Mouse (Mus musculus): ENCODE data around the gene Bmx. TPM values are rescaled to one million over a fixed set of nuclear protein-coding genes. Genes with fewer than 3 reads are reported as not detected.

Gene Bmx
- total and polyA plus RNA-seq, 3 experiments: not detected

- no peaks in the 10 kb centered on the region for H3K36me3 ChIP-seq (ENCODE audit: control insufficient read depth in 1 of 2, insufficient read depth in 2 of 2, low read length in 2 of 2)
- peaks cover 5 to 12% of the 10 kb centered on the region in 2 experiments for H3K27me3 ChIP-seq (ENCODE audit: control insufficient read depth in 1 of 2, insufficient read depth in 2 of 2, low read length in 2 of 2)
- H3K4me1 ChIP-seq (ENCODE audit: control insufficient read depth in 1 of 2, insufficient read depth in 2 of 2, low read length in 2 of 2): no peaks in the 10 kb centered on the region
- H3K9me3 ChIP-seq (replicated peaks; ENCODE audit: insufficient read depth, low read length): no peaks in the 10 kb centered on the region
- no peak overlapping the region for H3K9ac ChIP-seq (ENCODE audit: control insufficient read depth, low read depth, low read length, poor library complexity, severe bottlenecking)
- no peak for DNase-seq (ENCODE audit: low read depth, low spot score)
- H3K79me2 ChIP-seq (ENCODE audit: control insufficient read depth, insufficient read depth, low read length, poor library complexity): no peaks in the 10 kb centered on the region
- H3K4me3 ChIP-seq (ENCODE audit: control insufficient read depth in 1 of 2, insufficient read depth in 1 of 2, low read depth in 2 of 2, low read length in 2 of 2): no peak overlapping the region
- H3K27ac ChIP-seq (ENCODE audit: control insufficient read depth, low read depth, low read length): no peak overlapping the region
- no peak for TF ChIP-seq CHD2 (IDR thresholded peaks at IDR 0.05; ENCODE audit: low read length)
- no peak for TF ChIP-seq RAD21 (IDR thresholded peaks at IDR 0.05; ENCODE audit: low read depth, low read length)
- no peak for TF ChIP-seq USF1 (IDR thresholded peaks at IDR 0.05; ENCODE audit: low read depth, low read length)
- no peak for TF ChIP-seq CHD1 (IDR thresholded peaks at IDR 0.05; ENCODE audit: low read depth, low read length)
- TF ChIP-seq MXI1 (IDR thresholded peaks at IDR 0.05; ENCODE audit: low read depth, low read length): no peak
- no peak for TF ChIP-seq E2F4 (IDR thresholded peaks at IDR 0.05; ENCODE audit: borderline replicate concordance, low read depth, low read length)
- TF ChIP-seq RCOR1 (IDR thresholded peaks at IDR 0.05; ENCODE audit: low read depth, low read length): no peak
- TF ChIP-seq CTCF (IDR thresholded peaks at IDR 0.05 in 2 of 3, conservative IDR thresholded peaks at IDR 0.05 in 1 of 3; ENCODE audit: control insufficient read depth in 1 of 3, insufficient read depth in 1 of 3, low read depth in 2 of 3, low read length in 3 of 3, poor library complexity in 1 of 3, severe bottlenecking in 1 of 3): no peak
- no peak for TF ChIP-seq MYC (IDR thresholded peaks at IDR 0.05; ENCODE audit: low read depth, low read length)
- TF ChIP-seq ZNF384 (IDR thresholded peaks at IDR 0.05; ENCODE audit: low read depth, low read length): no peak
- no peak for TF ChIP-seq NELFE (IDR thresholded peaks at IDR 0.05; ENCODE audit: low read depth, low read length)
- TF ChIP-seq NRF1 (IDR thresholded peaks at IDR 0.05; ENCODE audit: insufficient read depth, low read depth, low read length, poor library complexity, severe bottlenecking): no peak
- no peak for TF ChIP-seq ZC3H11A (IDR thresholded peaks at IDR 0.05; ENCODE audit: low read depth, low read length)
- TF ChIP-seq GABPA (IDR thresholded peaks at IDR 0.05; ENCODE audit: low read depth, low read length): no peak
- TF ChIP-seq POLR2AphosphoS5 (IDR thresholded peaks at IDR 0.05; ENCODE audit: borderline replicate concordance, low read depth, low read length): no peak
Measured at GRCm38 (mm10) chrX:164246722-164247121, 11.3 kb downstream of the Bmx start.

- Histone ChIP-seq H3K27ac (ENCODE audit: control insufficient read depth, low read depth, low read length) (no peak overlapping the region), H3K4me3 (ENCODE audit: control insufficient read depth in 1 of 2, insufficient read depth in 1 of 2, low read depth in 2 of 2, low read length in 2 of 2) (no peak overlapping the region), H3K36me3 (ENCODE audit: control insufficient read depth in 1 of 2, insufficient read depth in 2 of 2, low read length in 2 of 2) (no peaks in the 10 kb centered on the region), H3K79me2 (ENCODE audit: control insufficient read depth, insufficient read depth, low read length, poor library complexity) (no peaks in the 10 kb centered on the region), H3K4me1 (ENCODE audit: control insufficient read depth in 1 of 2, insufficient read depth in 2 of 2, low read length in 2 of 2) (no peaks in the 10 kb centered on the region), H3K27me3 (ENCODE audit: control insufficient read depth in 1 of 2, insufficient read depth in 2 of 2, low read length in 2 of 2) (peaks cover 4 to 12% of the 10 kb centered on the region in 2 experiments), H3K9me3 (replicated peaks; ENCODE audit: insufficient read depth, low read length) (no peaks in the 10 kb centered on the region), H3K9ac (ENCODE audit: control insufficient read depth, low read depth, low read length, poor library complexity, severe bottlenecking) (no peak overlapping the region)
- DNase-seq (ENCODE audit: low read depth, low spot score): no peak
- TF ChIP-seq CHD1 (IDR thresholded peaks at IDR 0.05; ENCODE audit: low read depth, low read length) (no peak), EP300 (IDR thresholded peaks at IDR 0.05; ENCODE audit: low read depth in 1 of 2, low read length in 2 of 2) (no peak)
Measured at GRCm38 (mm10) chrX:164245714-164246113, 12.3 kb downstream of the Bmx start.
